Mouse (Mus musculus): ENCODE results near the gene Nrp1. TPM values are rescaled to one million over a fixed set of nuclear protein-coding genes. Genes with fewer than 3 reads are reported as not detected.
A peak's percentile ranks its signal among the peaks of the same experiment; 100 is the strongest.

Nrp1 gene
- polyA plus RNA-seq, 1 experiment from 2014 or later, result 138 TPM

DNA sequence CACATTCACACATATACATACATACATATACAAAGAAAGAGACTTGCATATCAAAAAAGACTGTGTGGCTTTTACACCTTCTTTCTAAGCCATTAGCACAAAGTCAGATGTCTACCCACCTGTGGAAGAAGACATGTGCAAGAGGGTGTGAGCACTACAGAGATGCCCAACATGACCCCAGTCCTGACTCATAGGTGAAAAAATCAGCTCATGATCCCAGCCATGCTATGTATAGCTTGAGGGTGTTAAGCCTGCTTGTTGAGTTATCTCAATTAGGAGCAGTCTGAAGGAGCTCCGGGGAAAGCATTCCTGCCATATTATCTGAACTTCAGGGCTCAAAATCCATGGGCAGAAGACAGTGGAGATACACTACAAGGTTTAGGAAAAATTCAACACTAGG lies 187.9 kb downstream of the Nrp1 start:
- Histone ChIP-seq H3K9ac (no peak overlapping the region), H3K36me3 (no peaks in the 10 kb centered on the region), H3K9me3 (replicated peaks) (no peaks in the 10 kb centered on the region), H3K4me1 (replicated peaks) (peaks cover 13% of the 10 kb centered on the region), H3K4me2 (no peak overlapping the region), H3K27me3 (no peaks in the 10 kb centered on the region), H3K4me3 (no peak overlapping the region), H3K27ac (no peak overlapping the region)
- ATAC-seq (replicated peaks; ENCODE audit: insufficient number of reproducible peaks, insufficient read depth, low FRiP score, low read depth), result no peak
- 31% methylated on average over 1 of the region's 1 CpGs for WGBS

DNA sequence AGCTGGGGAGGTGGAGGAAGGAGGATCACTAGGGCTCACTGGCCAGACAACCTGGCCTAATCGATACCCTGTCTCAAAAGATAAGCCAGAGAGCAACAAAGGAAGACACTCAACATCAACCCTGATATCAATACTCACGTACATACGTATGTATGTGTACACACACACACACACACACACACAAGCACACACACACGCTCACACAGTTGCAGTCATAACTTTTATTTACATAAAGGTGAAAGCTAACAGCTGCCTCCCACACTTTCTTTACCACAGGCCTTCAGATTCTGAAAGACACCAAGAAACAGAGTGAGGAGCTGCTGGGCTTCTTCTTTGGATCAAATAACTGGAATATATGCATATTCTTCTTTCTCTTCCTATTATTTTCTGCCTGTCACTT lies 189.0 kb downstream of the Nrp1 start:
- no peaks in the 10 kb centered on the region for H3K27me3 ChIP-seq
- 80% methylated on average over 4 of the region's 4 CpGs for WGBS
- ATAC-seq (replicated peaks; ENCODE audit: insufficient number of reproducible peaks, insufficient read depth, low FRiP score, low read depth), result no peak
- no peaks in the 10 kb centered on the region for H3K36me3 ChIP-seq
- no peak overlapping the region for H3K9ac ChIP-seq
- H3K4me3 ChIP-seq, result no peak overlapping the region
- peaks cover 13% of the 10 kb centered on the region for H3K4me1 ChIP-seq (replicated peaks)
- H3K4me2 ChIP-seq, result no peak overlapping the region
- no peak overlapping the region for H3K27ac ChIP-seq
- no peaks in the 10 kb centered on the region for H3K9me3 ChIP-seq (replicated peaks)

DNA sequence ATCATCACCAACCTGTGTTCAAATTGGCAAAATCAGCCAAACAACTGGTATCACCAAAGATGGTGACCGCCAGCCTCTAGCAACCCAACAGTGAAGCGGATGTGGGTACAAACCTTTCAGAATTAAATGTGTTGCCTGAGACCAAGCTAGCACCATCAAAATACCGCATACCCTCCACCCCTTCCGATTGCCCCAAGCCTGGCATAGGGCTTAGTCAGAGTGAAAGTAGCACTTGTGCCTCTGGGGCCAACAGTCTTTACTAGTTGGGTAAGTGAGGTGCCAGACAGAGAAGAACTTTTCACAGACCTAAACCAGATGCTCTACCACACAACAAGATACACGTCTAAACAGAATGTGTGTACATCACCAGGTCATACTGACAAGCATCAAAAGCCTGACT lies 191.3 kb downstream of the Nrp1 start:
- H3K9me3 ChIP-seq (replicated peaks), result no peaks in the 10 kb centered on the region
- H3K36me3 ChIP-seq, result no peaks in the 10 kb centered on the region
- WGBS, result 91% methylated on average over 5 of the region's 5 CpGs
- no peak for ATAC-seq (replicated peaks; ENCODE audit: insufficient number of reproducible peaks, insufficient read depth, low FRiP score, low read depth)
- no peak overlapping the region for H3K9ac ChIP-seq
- H3K27me3 ChIP-seq, result no peaks in the 10 kb centered on the region
- peaks cover 5% of the 10 kb centered on the region for H3K4me1 ChIP-seq (replicated peaks)
- H3K4me2 ChIP-seq, result no peak overlapping the region
- no peak overlapping the region for H3K4me3 ChIP-seq
- H3K27ac ChIP-seq, result no peak overlapping the region

DNA sequence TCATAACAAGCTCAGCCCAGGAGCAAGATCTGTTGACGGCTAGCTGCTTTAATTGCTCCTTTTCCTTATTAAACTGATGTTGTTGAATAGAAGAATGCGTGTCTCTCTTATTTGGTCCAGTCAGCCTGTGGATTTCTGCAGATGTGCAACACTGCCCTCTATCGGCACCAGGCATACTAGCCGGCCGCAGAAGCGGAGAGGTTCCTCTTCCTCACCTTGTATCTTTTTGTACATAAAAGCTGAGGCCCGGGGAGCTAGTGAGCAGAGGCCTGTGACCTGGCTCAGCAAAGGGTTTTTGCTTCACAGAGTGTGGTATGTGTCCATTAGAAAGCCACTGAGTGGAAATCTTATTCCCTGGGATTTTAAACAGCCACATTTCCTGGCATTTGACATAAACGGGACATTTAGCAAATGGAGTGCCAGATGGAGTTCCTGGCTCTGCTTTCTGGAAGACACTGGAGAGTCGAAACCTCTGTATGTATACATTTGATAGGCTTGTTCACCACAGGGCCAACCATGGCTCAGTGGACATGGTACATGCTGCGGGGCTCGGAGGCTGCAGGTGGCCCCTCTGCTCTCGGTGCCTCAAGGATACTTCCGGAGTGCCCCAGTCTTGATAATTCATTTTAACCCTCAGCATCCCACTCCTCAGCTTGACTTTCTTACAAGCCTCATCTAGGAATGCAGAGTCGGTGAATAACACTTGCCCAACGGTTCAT lies 193.2 kb downstream of the Nrp1 start:
- Histone ChIP-seq H3K4me2 (no peak overlapping the region), H3K36me3 (no peaks in the 10 kb centered on the region), H3K27me3 (no peaks in the 10 kb centered on the region), H3K27ac (no peak overlapping the region), H3K4me1 (replicated peaks) (no peaks in the 10 kb centered on the region), H3K9me3 (replicated peaks) (no peaks in the 10 kb centered on the region), H3K4me3 (no peak overlapping the region), H3K9ac (no peak overlapping the region)
- 48% methylated on average over 15 of the region's 15 CpGs for WGBS
- ATAC-seq (replicated peaks; ENCODE audit: insufficient number of reproducible peaks, insufficient read depth, low FRiP score, low read depth), result no peak

MicroRNAs within 50 kb of the gene (microRNA counts, 519-probe panel; counts per million panel counts)
- microRNA mmu-miR-1903, result 1,832 counts per million, percentile 15 among the panel's probes with 10 or more counts

Small RNA genes within 50 kb of the gene (microRNA-seq; reads per million reads assigned to microRNA genes)
- not detected for gene Mir1903

Data from heart, embryonic 15.5 days (tissue).